Mouse (Mus musculus): Measurements from ENCODE around the gene Olfr575. TPM values are rescaled to one million over a fixed set of nuclear protein-coding genes. Genes with fewer than 3 reads are reported as not detected.

Olfr575 gene
- polyA plus RNA-seq, 1 experiment = not detected

GRCm38 (mm10) chr7:102958137-102958536, 438 bp downstream of the Olfr575 start:
- H3K36me3 ChIP-seq (ENCODE audit: control insufficient read depth, insufficient read depth) = no peaks in the 10 kb centered on the region
- no peaks in the 10 kb centered on the region for H3K27me3 ChIP-seq (ENCODE audit: control insufficient read depth, insufficient read depth, insufficient read length)
- no peaks in the 10 kb centered on the region for H3K79me3 ChIP-seq (ENCODE audit: low read depth)
- H3K4me3 ChIP-seq (ENCODE audit: insufficient read depth, poor library complexity, severe bottlenecking) = no peak overlapping the region
- no peak overlapping the region for H3ac ChIP-seq (ENCODE audit: control insufficient read depth, insufficient read length, low read depth)
- no peaks in the 10 kb centered on the region for H3K79me2 ChIP-seq (ENCODE audit: control insufficient read depth, insufficient read depth)
- no peak for TF ChIP-seq MAX (IDR thresholded peaks at IDR 0.05)
- no peak for TF ChIP-seq USF1 (IDR thresholded peaks at IDR 0.05; ENCODE audit: low read depth)
- TF ChIP-seq MYOD1 (IDR thresholded peaks at IDR 0.05; ENCODE audit: control insufficient read depth, insufficient read length, low read depth) = no peak
- TF ChIP-seq CTCF (IDR thresholded peaks at IDR 0.05; ENCODE audit: control insufficient read depth, insufficient read depth, insufficient read length) = no peak
- TF ChIP-seq MYOG (IDR thresholded peaks at IDR 0.05; ENCODE audit: control insufficient read depth, extremely low read depth, insufficient read length) = no peak
- no peak for TF ChIP-seq CEBPB (IDR thresholded peaks at IDR 0.05; ENCODE audit: low read depth)
- no peak for TF ChIP-seq FOSL1 (IDR thresholded peaks at IDR 0.05; ENCODE audit: insufficient read depth, low read length, poor library complexity, severe bottlenecking)

DNA sequence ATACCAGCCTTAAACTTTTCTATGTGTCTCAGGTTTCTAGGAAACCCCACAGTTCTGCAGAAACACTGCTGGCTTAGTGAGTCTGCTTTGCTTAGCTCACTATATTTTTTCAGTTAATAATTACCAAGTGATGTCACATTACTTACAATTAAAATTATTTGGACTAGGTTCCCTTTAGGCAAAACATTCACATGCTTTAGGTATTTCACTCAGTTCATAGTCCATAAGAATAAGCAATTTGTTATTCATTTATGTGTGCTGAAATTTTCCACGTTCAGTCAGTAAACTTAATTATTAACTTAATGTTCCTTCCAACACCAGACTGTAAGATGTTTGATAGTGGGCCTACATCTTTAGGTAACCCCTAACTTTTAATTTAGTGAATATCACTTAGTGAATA, 7.8 kb downstream of the Olfr575 start:
- no peaks in the 10 kb centered on the region for H3K79me2 ChIP-seq (ENCODE audit: control insufficient read depth, insufficient read depth)
- no peak overlapping the region for H3ac ChIP-seq (ENCODE audit: control insufficient read depth, insufficient read length, low read depth)
- no peaks in the 10 kb centered on the region for H3K27me3 ChIP-seq (ENCODE audit: control insufficient read depth, insufficient read depth, insufficient read length)
- H3K36me3 ChIP-seq (ENCODE audit: control insufficient read depth, insufficient read depth) = no peaks in the 10 kb centered on the region
- no peaks in the 10 kb centered on the region for H3K79me3 ChIP-seq (ENCODE audit: low read depth)
- no peak overlapping the region for H3K4me3 ChIP-seq (ENCODE audit: insufficient read depth, poor library complexity, severe bottlenecking)
- TF ChIP-seq MAX (IDR thresholded peaks at IDR 0.05) (no peak), MYOG (IDR thresholded peaks at IDR 0.05; ENCODE audit: control insufficient read depth, extremely low read depth, insufficient read length) (no peak), USF1 (IDR thresholded peaks at IDR 0.05; ENCODE audit: low read depth) (no peak), FOSL1 (IDR thresholded peaks at IDR 0.05; ENCODE audit: insufficient read depth, low read length, poor library complexity, severe bottlenecking) (no peak), CEBPB (IDR thresholded peaks at IDR 0.05; ENCODE audit: low read depth) (no peak), CTCF (IDR thresholded peaks at IDR 0.05; ENCODE audit: control insufficient read depth, insufficient read depth, insufficient read length) (no peak), MYOD1 (IDR thresholded peaks at IDR 0.05; ENCODE audit: control insufficient read depth, insufficient read length, low read depth) (no peak)

DNA sequence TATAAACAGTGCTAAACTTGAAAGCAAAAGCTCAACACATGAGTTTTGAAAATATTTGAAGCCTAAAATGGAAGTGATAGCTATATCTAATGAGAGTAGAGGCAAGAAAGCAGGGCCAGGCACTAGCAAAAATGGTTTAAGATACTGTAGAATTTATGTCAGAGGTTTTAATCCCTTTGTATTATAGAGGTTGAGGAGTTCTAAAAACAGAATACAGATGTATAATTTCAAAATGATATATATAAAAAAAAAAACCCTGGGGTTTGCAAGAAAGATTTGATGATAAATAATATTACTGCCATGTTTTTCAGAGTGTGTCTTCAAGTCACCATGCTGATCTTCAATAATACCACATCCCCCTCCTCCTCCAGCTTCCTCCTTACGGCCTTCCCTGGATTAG, 10.4 kb downstream of the Olfr575 start, which contains the start of gene Olfr574:
TSS of gene Olfr574 (plus strand) at position 301 of the 400 bp plus-strand sequence.
- no peaks in the 10 kb centered on the region for H3K79me2 ChIP-seq (ENCODE audit: control insufficient read depth, insufficient read depth)
- TF ChIP-seq CEBPB (IDR thresholded peaks at IDR 0.05; ENCODE audit: low read depth) (no peak), CTCF (IDR thresholded peaks at IDR 0.05; ENCODE audit: control insufficient read depth, insufficient read depth, insufficient read length) (no peak), MYOD1 (IDR thresholded peaks at IDR 0.05; ENCODE audit: control insufficient read depth, insufficient read length, low read depth) (no peak), MAX (IDR thresholded peaks at IDR 0.05) (no peak), USF1 (IDR thresholded peaks at IDR 0.05; ENCODE audit: low read depth) (no peak), MYOG (IDR thresholded peaks at IDR 0.05; ENCODE audit: control insufficient read depth, extremely low read depth, insufficient read length) (no peak), FOSL1 (IDR thresholded peaks at IDR 0.05; ENCODE audit: insufficient read depth, low read length, poor library complexity, severe bottlenecking) (no peak)
- no peaks in the 10 kb centered on the region for H3K79me3 ChIP-seq (ENCODE audit: low read depth)
- no peaks in the 10 kb centered on the region for H3K36me3 ChIP-seq (ENCODE audit: control insufficient read depth, insufficient read depth)
- no peak within 1 kb of the TSS for H3ac ChIP-seq (ENCODE audit: control insufficient read depth, insufficient read length, low read depth)
- no peak within 1 kb of the TSS for H3K4me3 ChIP-seq (ENCODE audit: insufficient read depth, poor library complexity, severe bottlenecking)
- no peaks in the 10 kb centered on the region for H3K27me3 ChIP-seq (ENCODE audit: control insufficient read depth, insufficient read depth, insufficient read length)

- TF ChIP-seq MAX (IDR thresholded peaks at IDR 0.05) = no peak
- no peak for TF ChIP-seq USF1 (IDR thresholded peaks at IDR 0.05; ENCODE audit: low read depth)
- no peak for TF ChIP-seq MYOD1 (IDR thresholded peaks at IDR 0.05; ENCODE audit: control insufficient read depth, insufficient read length, low read depth)
- no peak for TF ChIP-seq MYOG (IDR thresholded peaks at IDR 0.05; ENCODE audit: control insufficient read depth, extremely low read depth, insufficient read length)
- no peak for TF ChIP-seq CTCF (IDR thresholded peaks at IDR 0.05; ENCODE audit: control insufficient read depth, insufficient read depth, insufficient read length)
- no peak for TF ChIP-seq FOSL1 (IDR thresholded peaks at IDR 0.05; ENCODE audit: insufficient read depth, low read length, poor library complexity, severe bottlenecking)
- TF ChIP-seq CEBPB (IDR thresholded peaks at IDR 0.05; ENCODE audit: low read depth) = no peak
- Histone ChIP-seq H3K79me3 (ENCODE audit: low read depth) (no peaks in the 10 kb centered on the region), H3K36me3 (ENCODE audit: control insufficient read depth, insufficient read depth) (no peaks in the 10 kb centered on the region), H3K27me3 (ENCODE audit: control insufficient read depth, insufficient read depth, insufficient read length) (no peaks in the 10 kb centered on the region), H3ac (ENCODE audit: control insufficient read depth, insufficient read length, low read depth) (no peak overlapping the region), H3K79me2 (ENCODE audit: control insufficient read depth, insufficient read depth) (no peaks in the 10 kb centered on the region), H3K4me3 (ENCODE audit: insufficient read depth, poor library complexity, severe bottlenecking) (no peak overlapping the region)
Observed at GRCm38 (mm10) chr7:102943417-102943816, 15.2 kb downstream of the Olfr575 start.

- Histone ChIP-seq H3K4me3 (ENCODE audit: insufficient read depth, poor library complexity, severe bottlenecking) (no peak within 1 kb of the TSS), H3K36me3 (ENCODE audit: control insufficient read depth, insufficient read depth) (no peaks in the 10 kb centered on the region), H3K27me3 (ENCODE audit: control insufficient read depth, insufficient read depth, insufficient read length) (no peaks in the 10 kb centered on the region), H3K79me3 (ENCODE audit: low read depth) (no peaks in the 10 kb centered on the region), H3K79me2 (ENCODE audit: control insufficient read depth, insufficient read depth) (no peaks in the 10 kb centered on the region), H3ac (ENCODE audit: control insufficient read depth, insufficient read length, low read depth) (no peak within 1 kb of the TSS)
- TF ChIP-seq USF1 (IDR thresholded peaks at IDR 0.05; ENCODE audit: low read depth) = no peak
- no peak for TF ChIP-seq CTCF (IDR thresholded peaks at IDR 0.05; ENCODE audit: control insufficient read depth, insufficient read depth, insufficient read length)
- TF ChIP-seq MAX (IDR thresholded peaks at IDR 0.05) = no peak
- TF ChIP-seq MYOD1 (IDR thresholded peaks at IDR 0.05; ENCODE audit: control insufficient read depth, insufficient read length, low read depth) = no peak
- no peak for TF ChIP-seq MYOG (IDR thresholded peaks at IDR 0.05; ENCODE audit: control insufficient read depth, extremely low read depth, insufficient read length)
- TF ChIP-seq FOSL1 (IDR thresholded peaks at IDR 0.05; ENCODE audit: insufficient read depth, low read length, poor library complexity, severe bottlenecking) = no peak
- no peak for TF ChIP-seq CEBPB (IDR thresholded peaks at IDR 0.05; ENCODE audit: low read depth)
Observed at GRCm38 (mm10) chr7:102942475-102942874, 16.1 kb downstream of the Olfr575 start, which contains the start of gene Olfr573-ps1. Gene Olfr573-ps1 (minus strand): TSS chr7:102942575.
